Mouse (Mus musculus) hindbrain, postnatal 0 days (tissue): Measurements from ENCODE around the gene Spata2. TPM values are rescaled to one million over a fixed set of nuclear protein-coding genes. Genes with fewer than 3 reads are reported as not detected.

Experiments used
- ATAC-seq: fragments of 200-750 bp; cut with Nextera tagmentation; 2 replicates; pipeline ENCODE4 v1.8.0; 2017; ENCODE audit warnings: mild to moderate bottlenecking, moderate TSS enrichment, moderate library complexity
- DNase-seq: peaks from one replicate; pipeline ENCODE4 v3.0.0-alpha.2; 2015; ENCODE audit warnings: low spot score
- H3K27ac ChIP-seq: fragments of 300-500 bp; sonication (generic); 2 replicates; pipeline ENCODE4 v1.5.1; 2014; ENCODE audit warnings: mild to moderate bottlenecking
- H3K27me3 ChIP-seq: fragments of 300-500 bp; sonication (generic); 2 replicates; pipeline ENCODE4 v1.6.1; 2014; ENCODE audit warnings: low read length, mixed read lengths; ENCODE audit not compliant: insufficient read depth
- H3K36me3 ChIP-seq: fragments of 300-500 bp; sonication (generic); 2 replicates; pipeline ENCODE4 v1.6.1; 2014; ENCODE audit warnings: low read length, mixed read lengths; ENCODE audit not compliant: insufficient read depth
- H3K4me1 ChIP-seq: fragments of 300-500 bp; sonication (generic); 2 replicates; pipeline ENCODE4 v1.6.1; 2014; ENCODE audit warnings: antibody characterized with exemption, low read length, mixed read lengths; ENCODE audit not compliant: insufficient read depth
- H3K4me2 ChIP-seq: fragments of 300-500 bp; sonication (generic); 2 replicates; pipeline ENCODE4 v1.6.1; 2014; ENCODE audit warnings: low read depth, mild to moderate bottlenecking, low read length, moderate library complexity, mixed read lengths
- H3K4me3 ChIP-seq: fragments of 300-500 bp; sonication (generic); 2 replicates; pipeline ENCODE4 v1.5.1; 2014; ENCODE audit warnings: low read length
- H3K9ac ChIP-seq: fragments of 300-500 bp; sonication (generic); replicated peaks from 2 replicates; pipeline ENCODE4 v1.6.1; 2014; ENCODE audit warnings: mild to moderate bottlenecking, low read length, moderate library complexity, mixed read lengths
- H3K9me3 ChIP-seq: fragments of 300-500 bp; sonication (generic); 2 replicates; pipeline ENCODE4 v1.6.1; 2016; ENCODE audit warnings: low read length, mixed read lengths
- CTCF ChIP-seq: IDR thresholded peaks from 2 replicates; pipeline ENCODE4 v1.5.1; 2016; ENCODE audit warnings: antibody characterized with exemption, control low read depth, low read depth
- WGBS: fragments of 180-500 bp; shearing (Covaris S2); extraction: QIAGEN DNeasy Blood & Tissue Kit; methylation state at CpG from one replicate; pipeline ENCODE4 v1.1.7; 2014; 5-methylcytosine and 5-hydroxymethylcytosine counted together
- polyA plus RNA-seq: library from polyadenylated mRNA; unstranded; fragments of >200 nt; fragmentation: Nextera tagmentation; extraction: Ambion mirVana; gene quantifications from 2 replicates; pipeline ENCODE4 v1.2.1, GENCODE M21; 2015
- total RNA-seq: library from RNA; depleted of rRNA; stranded (reverse); fragments of >200 nt; gene quantifications from 2 replicates; pipeline ENCODE4 v1.2.3, GENCODE M21; 2014

Gene Spata2
- total and polyA plus RNA-seq, 2 experiments from 2014 or later: 29.4 to 41.3 TPM

DNA sequence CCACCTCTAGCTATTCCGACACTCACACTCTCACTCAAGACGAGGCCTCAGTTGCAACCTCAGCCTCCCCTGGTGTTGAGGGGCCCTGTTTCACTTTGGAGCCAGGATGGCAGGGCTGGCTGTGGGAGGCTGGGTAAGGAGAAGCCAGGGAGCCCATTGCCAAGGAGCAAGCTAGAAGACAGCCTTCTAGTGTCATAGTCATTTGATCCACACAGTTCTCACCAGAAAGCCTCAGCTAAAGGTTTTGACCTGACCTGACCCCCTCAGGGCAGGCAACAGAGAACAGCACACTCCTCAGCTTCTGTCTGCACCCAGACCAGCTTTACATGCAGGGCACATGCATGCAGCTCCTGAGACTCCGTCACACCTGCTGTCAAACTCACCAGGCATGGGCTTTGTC lies 26.7 kb downstream of the Spata2 start:
- Histone ChIP-seq H3K36me3 (peaks cover 33% of the 10 kb centered on the region; the same call in 1 of the 2 replicates), H3K27ac (no peak overlapping the region), H3K9ac (no peak overlapping the region), H3K4me1 (no peaks in the 10 kb centered on the region), H3K4me2 (no peak overlapping the region), H3K27me3 (no peaks in the 10 kb centered on the region), H3K9me3 (no peaks in the 10 kb centered on the region), H3K4me3 (no peak overlapping the region)
- no peak for ATAC-seq
- TF ChIP-seq CTCF: no peak
- DNase-seq: no peak
- WGBS: 96% methylated on average over 3 of the region's 3 CpGs

DNA sequence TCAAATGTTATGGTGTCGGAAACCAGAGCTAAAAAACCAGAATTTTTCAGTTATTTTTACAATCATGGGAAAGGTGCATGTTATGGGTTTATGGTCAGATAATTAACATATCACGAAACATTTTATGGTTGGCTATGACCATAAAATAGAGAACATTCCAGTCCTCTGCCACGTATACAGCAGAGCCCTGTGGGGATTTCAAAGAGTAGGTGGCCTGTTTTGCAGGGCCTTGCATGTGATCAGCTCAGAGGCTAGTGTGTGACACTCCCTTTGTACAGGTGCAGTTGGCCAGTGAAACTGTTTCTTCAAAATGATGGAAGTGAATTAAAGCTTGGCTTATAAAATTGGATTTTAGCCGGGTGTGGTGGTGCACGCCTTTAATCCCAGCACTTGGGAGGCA lies 28.9 kb downstream of the Spata2 start:
- Histone ChIP-seq H3K4me2 (no peak overlapping the region), H3K36me3 (peaks cover 28% of the 10 kb centered on the region; the same call in 1 of the 2 replicates), H3K27ac (no peak overlapping the region), H3K9ac (no peak overlapping the region), H3K27me3 (no peaks in the 10 kb centered on the region), H3K4me1 (no peaks in the 10 kb centered on the region), H3K4me3 (no peak overlapping the region), H3K9me3 (no peaks in the 10 kb centered on the region)
- TF ChIP-seq CTCF: no peak
- DNase-seq (no peak), ATAC-seq (no peak)
- WGBS: 92% methylated on average over 5 of the region's 5 CpGs

DNA sequence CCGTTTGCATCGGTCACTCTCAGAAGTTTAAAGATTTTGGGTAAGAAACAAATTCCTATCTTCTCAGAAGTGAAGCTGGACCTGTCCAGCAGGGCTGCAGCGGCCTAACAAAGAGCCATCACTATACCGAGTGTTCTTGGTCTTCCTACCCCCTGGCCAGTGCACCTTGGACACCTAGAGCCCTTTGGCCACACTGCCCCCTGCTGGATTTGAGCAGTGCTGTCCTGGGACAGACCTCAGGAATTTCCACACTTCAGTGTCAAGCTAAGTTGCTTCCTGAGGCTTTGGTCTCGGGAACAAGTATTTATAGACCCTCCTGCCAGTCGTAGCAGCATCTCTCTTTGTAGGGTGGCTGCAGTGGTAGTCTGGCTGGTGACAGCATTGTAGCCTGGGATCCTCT lies 29.7 kb downstream of the Spata2 start:
- no peaks in the 10 kb centered on the region for H3K27me3 ChIP-seq
- H3K4me1 ChIP-seq: no peaks in the 10 kb centered on the region
- no peak overlapping the region for H3K4me3 ChIP-seq
- H3K4me2 ChIP-seq: no peak overlapping the region
- peaks cover 28% of the 10 kb centered on the region for H3K36me3 ChIP-seq
- TF ChIP-seq CTCF: peak; percentile 87
- WGBS: 58% methylated on average over 6 of the region's 6 CpGs
- no peak overlapping the region for H3K27ac ChIP-seq
- DNase-seq (peak; percentile 65), ATAC-seq (peak; percentile 71; the same call in 1 of the 2 replicates)
- H3K9me3 ChIP-seq: no peaks in the 10 kb centered on the region
- no peak overlapping the region for H3K9ac ChIP-seq

DNA sequence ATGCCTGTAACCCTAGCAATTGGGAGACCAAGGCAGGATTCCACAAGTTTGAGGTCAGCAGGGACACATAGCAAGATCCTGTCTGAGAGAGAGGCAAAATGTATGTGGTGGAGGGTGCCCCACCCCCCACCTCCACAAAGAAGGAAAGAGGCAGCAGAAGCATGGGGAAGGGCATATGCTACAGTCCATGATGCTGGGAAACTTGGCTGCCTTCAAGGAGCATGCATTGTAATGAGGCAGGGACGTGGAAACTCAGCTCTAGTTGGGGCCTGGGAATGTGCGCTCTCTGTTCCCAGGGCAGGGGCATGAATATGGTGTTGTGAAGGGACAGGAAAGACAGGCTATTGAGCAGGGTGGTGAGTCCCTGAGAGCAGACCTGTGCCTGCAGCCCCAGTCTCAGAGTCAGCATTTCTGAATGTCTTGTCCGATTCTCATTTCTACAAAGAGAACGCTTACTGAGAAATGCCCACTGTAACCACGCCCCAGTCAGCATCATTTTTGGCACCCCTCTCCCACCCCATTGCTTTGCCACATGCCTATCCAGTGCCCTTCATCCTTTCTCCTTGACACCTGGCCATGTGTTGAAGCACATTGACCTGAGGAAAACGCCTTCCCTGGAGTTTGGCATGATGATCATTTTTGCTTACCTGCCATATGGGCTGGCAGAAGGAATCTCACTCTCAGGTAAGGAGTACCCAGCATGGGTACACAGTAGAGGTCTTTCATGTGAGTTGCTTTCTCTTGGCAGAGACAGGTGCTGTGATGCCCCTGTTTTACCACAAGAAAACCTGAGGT lies 33.4 kb downstream of the Spata2 start:
- Histone ChIP-seq H3K4me1 (no peaks in the 10 kb centered on the region), H3K36me3 (peaks cover 7% of the 10 kb centered on the region), H3K4me2 (no peak overlapping the region), H3K9ac (no peak overlapping the region), H3K27ac (peak overlapping the region; percentile 58; the same call in 1 of the 2 replicates), H3K27me3 (no peaks in the 10 kb centered on the region), H3K9me3 (no peaks in the 10 kb centered on the region), H3K4me3 (no peak overlapping the region)
- 82% methylated on average over 6 of the region's 6 CpGs for WGBS
- ATAC-seq (peak; percentile 46; the same call in 1 of the 2 replicates), DNase-seq (peak; percentile 37)
- TF ChIP-seq CTCF: no peak

DNA sequence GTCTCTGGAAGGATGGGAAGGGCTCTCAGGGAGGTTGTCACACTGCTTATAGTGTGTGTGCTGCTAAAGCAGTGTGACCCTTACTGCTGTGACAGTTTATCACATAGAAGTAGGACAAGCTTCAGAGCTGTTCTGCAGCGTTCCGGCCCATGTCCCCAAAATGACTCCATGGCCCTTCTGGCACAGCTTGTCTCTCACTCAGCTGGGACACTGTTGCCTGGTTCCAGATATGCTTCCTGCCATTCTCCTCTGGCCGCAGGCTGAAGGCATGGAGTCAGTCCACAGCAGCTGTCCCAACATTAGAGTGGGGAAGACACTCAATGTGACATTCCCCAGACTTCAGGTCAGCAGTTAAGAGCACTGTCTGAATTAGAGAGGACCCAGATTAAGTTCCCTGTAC lies 34.1 kb downstream of the Spata2 start:
- Histone ChIP-seq H3K27ac (no peak overlapping the region), H3K36me3 (peaks cover 7% of the 10 kb centered on the region), H3K9me3 (no peaks in the 10 kb centered on the region), H3K4me1 (no peaks in the 10 kb centered on the region), H3K4me2 (no peak overlapping the region), H3K4me3 (no peak overlapping the region), H3K27me3 (no peaks in the 10 kb centered on the region), H3K9ac (no peak overlapping the region)
- 90% methylated on average over 3 of the region's 3 CpGs for WGBS
- TF ChIP-seq CTCF: no peak
- DNase-seq (no peak), ATAC-seq (no peak)

DNA sequence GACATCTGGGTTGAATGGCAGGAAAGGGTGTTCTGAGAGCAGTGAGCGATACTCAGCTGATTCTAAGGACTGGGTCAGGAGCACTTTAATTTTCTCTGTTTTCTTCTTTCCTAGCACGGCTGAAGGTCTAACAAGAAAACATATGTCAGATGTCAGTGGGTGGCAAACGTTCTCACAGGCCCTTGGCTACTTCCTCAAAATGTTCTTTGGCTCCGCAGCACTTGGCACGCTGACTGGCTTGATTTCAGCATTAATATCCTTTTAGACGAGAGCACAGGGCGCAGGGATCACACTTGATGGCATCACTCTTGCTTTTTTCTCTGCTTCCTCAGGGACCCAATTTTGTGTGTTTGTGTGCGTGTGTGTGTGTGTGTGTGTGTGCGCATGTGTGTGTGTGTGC lies 35.5 kb downstream of the Spata2 start:
- TF ChIP-seq CTCF: no peak
- Histone ChIP-seq H3K4me3 (no peak overlapping the region), H3K27ac (no peak overlapping the region), H3K9ac (no peak overlapping the region), H3K27me3 (no peaks in the 10 kb centered on the region), H3K36me3 (peaks cover 13% of the 10 kb centered on the region), H3K4me2 (no peak overlapping the region), H3K4me1 (no peaks in the 10 kb centered on the region), H3K9me3 (no peaks in the 10 kb centered on the region)
- DNase-seq (peak; percentile 45), ATAC-seq (no peak)
- WGBS: 64% methylated on average over 9 of the region's 9 CpGs

DNA sequence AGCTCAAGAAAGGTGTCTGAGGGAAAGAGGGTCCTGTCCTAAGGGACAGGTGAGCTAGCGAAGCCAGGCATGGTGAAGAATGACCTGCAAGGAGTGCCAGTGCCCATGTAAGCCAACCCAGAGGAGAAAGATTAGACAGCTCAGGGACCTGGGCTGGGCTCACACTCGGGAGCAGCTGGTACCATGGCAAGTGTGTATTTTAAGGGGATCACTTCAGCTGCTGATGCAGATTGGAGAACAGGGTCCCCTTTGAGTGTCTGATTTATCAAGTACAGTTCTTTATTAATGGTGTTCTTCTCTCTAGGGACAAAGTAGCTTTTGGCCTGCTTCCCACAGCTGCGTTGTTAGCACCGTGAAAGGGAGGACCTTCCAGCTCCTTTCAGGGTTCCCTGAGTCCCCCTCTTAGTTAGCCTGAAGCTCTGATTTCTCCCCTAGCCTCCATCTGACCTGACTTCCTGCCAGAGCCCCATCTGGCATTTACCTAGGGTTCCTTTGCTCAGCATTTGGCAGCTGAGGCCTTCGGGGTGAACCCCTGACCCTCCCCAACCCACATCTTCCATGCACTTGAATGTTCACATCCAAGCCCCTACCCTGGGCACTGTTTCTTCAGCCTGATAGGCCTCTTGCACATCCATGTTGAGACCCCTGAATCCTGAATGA lies 36.2 kb downstream of the Spata2 start:
- Histone ChIP-seq H3K4me2 (no peak overlapping the region), H3K4me3 (no peak overlapping the region), H3K27me3 (no peaks in the 10 kb centered on the region), H3K9ac (no peak overlapping the region), H3K27ac (no peak overlapping the region), H3K36me3 (peaks cover 9% of the 10 kb centered on the region), H3K9me3 (no peaks in the 10 kb centered on the region), H3K4me1 (no peaks in the 10 kb centered on the region)
- ATAC-seq (no peak), DNase-seq (peak; percentile 9)
- TF ChIP-seq CTCF: no peak
- 57% methylated on average over 5 of the region's 5 CpGs for WGBS
